Mouse (Mus musculus): ENCODE measurements at regions not wholly inside any gene's neighbourhood (a gene's known extent, or its start where the extent isn't known, plus 50 kb on each side); places are given as distances from the start of the nearest gene placed in this dataset.

- Histone ChIP-seq H3K4me3 (ENCODE audit: insufficient read depth in 1 of 2, low read depth in 2 of 2, low read length in 2 of 2) (no peak overlapping the region), H3K4me1 (replicated peaks; ENCODE audit: control insufficient read depth in 2 of 2, insufficient read depth in 2 of 2, low read length in 1 of 2) (no peaks in the 10 kb centered on the region), H3K4me2 (ENCODE audit: low read depth) (no peak overlapping the region), H3K27ac (no peak overlapping the region), H3K9ac (replicated peaks) (no peak overlapping the region), H3K27me3 (ENCODE audit: control insufficient read depth, insufficient read depth, low read length) (no peaks in the 10 kb centered on the region), H3K36me3 (replicated peaks; ENCODE audit: control insufficient read depth, insufficient read depth, low read depth) (no peaks in the 10 kb centered on the region), H3K9me3 (ENCODE audit: control insufficient read depth, low read length) (no peaks in the 10 kb centered on the region)
- DNase-seq (ENCODE audit: low read depth in 3 of 3, low spot score in 3 of 3) = no peak
- no peak for ATAC-seq (ENCODE audit: insufficient read depth)
- TF ChIP-seq EP300 (IDR thresholded peaks at IDR 0.05; ENCODE audit: low read depth) (no peak), CTCF (IDR thresholded peaks at IDR 0.05; ENCODE audit: low read depth) (0 out of 2 replicates have a peak, but pooled peaks have one; percentile 15)
- WGBS (ENCODE audit: insufficient replicate concordance) = 27% methylated on average over 13 of the region's 13 CpGs
Measured at GRCm38 (mm10) chr2:160421216-160421911, 54.5 kb upstream of the Mafb start.

- Histone ChIP-seq H3K9me3 (ENCODE audit: control insufficient read depth, low read length) (no peaks in the 10 kb centered on the region), H3K4me1 (replicated peaks; ENCODE audit: control insufficient read depth in 2 of 2, insufficient read depth in 2 of 2, low read length in 1 of 2) (no peaks in the 10 kb centered on the region), H3K4me3 (ENCODE audit: insufficient read depth in 1 of 2, low read depth in 2 of 2, low read length in 2 of 2) (no peak overlapping the region), H3K27ac (no peak overlapping the region), H3K4me2 (ENCODE audit: low read depth) (no peak overlapping the region), H3K9ac (replicated peaks) (no peak overlapping the region), H3K36me3 (replicated peaks; ENCODE audit: control insufficient read depth, insufficient read depth, low read depth) (no peaks in the 10 kb centered on the region), H3K27me3 (ENCODE audit: control insufficient read depth, insufficient read depth, low read length) (no peaks in the 10 kb centered on the region)
- WGBS (ENCODE audit: insufficient replicate concordance) = 37% methylated on average over 7 of the region's 7 CpGs
- TF ChIP-seq CTCF (IDR thresholded peaks at IDR 0.05; ENCODE audit: low read depth) (no peak), EP300 (IDR thresholded peaks at IDR 0.05; ENCODE audit: low read depth) (no peak)
- ATAC-seq (ENCODE audit: insufficient read depth) = no peak
- DNase-seq (ENCODE audit: low read depth in 3 of 3, low spot score in 3 of 3) = no peak
Measured at GRCm38 (mm10) chr2:160424491-160424890, 57.6 kb upstream of the Mafb start.

GRCm38 (mm10) chr2:160427431-160427830 lies 60.6 kb upstream of the Mafb start:
- H3K4me2 ChIP-seq (ENCODE audit: low read depth) = no peak overlapping the region
- no peak overlapping the region for H3K27ac ChIP-seq
- H3K27me3 ChIP-seq (ENCODE audit: control insufficient read depth, insufficient read depth, low read length) = no peaks in the 10 kb centered on the region
- no peak overlapping the region for H3K9ac ChIP-seq (replicated peaks)
- WGBS (ENCODE audit: insufficient replicate concordance) = 53% methylated on average over 10 of the region's 10 CpGs
- no peaks in the 10 kb centered on the region for H3K4me1 ChIP-seq (replicated peaks; ENCODE audit: control insufficient read depth in 2 of 2, insufficient read depth in 2 of 2, low read length in 1 of 2)
- no peak overlapping the region for H3K4me3 ChIP-seq (ENCODE audit: insufficient read depth in 1 of 2, low read depth in 2 of 2, low read length in 2 of 2)
- H3K36me3 ChIP-seq (replicated peaks; ENCODE audit: control insufficient read depth, insufficient read depth, low read depth) = no peaks in the 10 kb centered on the region
- no peak for ATAC-seq (ENCODE audit: insufficient read depth)
- DNase-seq (ENCODE audit: low read depth in 3 of 3, low spot score in 3 of 3) = no peak
- TF ChIP-seq EP300 (IDR thresholded peaks at IDR 0.05; ENCODE audit: low read depth) (no peak), CTCF (IDR thresholded peaks at IDR 0.05; ENCODE audit: low read depth) (no peak)
- H3K9me3 ChIP-seq (ENCODE audit: control insufficient read depth, low read length) = no peaks in the 10 kb centered on the region

GRCm38 (mm10) chr2:160433252-160433651 lies 66.4 kb upstream of the Mafb start:
- H3K9ac ChIP-seq (replicated peaks) = no peak overlapping the region
- no peaks in the 10 kb centered on the region for H3K4me1 ChIP-seq (replicated peaks; ENCODE audit: control insufficient read depth in 2 of 2, insufficient read depth in 2 of 2, low read length in 1 of 2)
- H3K9me3 ChIP-seq (ENCODE audit: control insufficient read depth, low read length) = no peaks in the 10 kb centered on the region

GRCm38 (mm10) chr2:160434701-160435100 lies 67.8 kb upstream of the Mafb start:
- no peaks in the 10 kb centered on the region for H3K27me3 ChIP-seq (ENCODE audit: control insufficient read depth, insufficient read depth, low read length)
- H3K4me2 ChIP-seq (ENCODE audit: low read depth) = no peak overlapping the region
- H3K4me3 ChIP-seq (ENCODE audit: insufficient read depth in 1 of 2, low read depth in 2 of 2, low read length in 2 of 2) = no peak overlapping the region
- no peak overlapping the region for H3K27ac ChIP-seq
- no peak for TF ChIP-seq CTCF (IDR thresholded peaks at IDR 0.05; ENCODE audit: low read depth)
- no peak for TF ChIP-seq EP300 (IDR thresholded peaks at IDR 0.05; ENCODE audit: low read depth)
- no peaks in the 10 kb centered on the region for H3K36me3 ChIP-seq (replicated peaks; ENCODE audit: control insufficient read depth, insufficient read depth, low read depth)
- H3K9ac ChIP-seq (replicated peaks) = no peak overlapping the region
- no peaks in the 10 kb centered on the region for H3K4me1 ChIP-seq (replicated peaks; ENCODE audit: control insufficient read depth in 2 of 2, insufficient read depth in 2 of 2, low read length in 1 of 2)
- H3K9me3 ChIP-seq (ENCODE audit: control insufficient read depth, low read length) = no peaks in the 10 kb centered on the region
- no peak for ATAC-seq (ENCODE audit: insufficient read depth)
- WGBS (ENCODE audit: insufficient replicate concordance) = 45% methylated on average over 5 of the region's 5 CpGs
- no peak for DNase-seq (ENCODE audit: low read depth in 3 of 3, low spot score in 3 of 3)

More at GRCm38 (mm10) chr2:160433252-160433651, 66.4 kb upstream of the Mafb start:
- no peaks in the 10 kb centered on the region for H3K36me3 ChIP-seq (replicated peaks; ENCODE audit: control insufficient read depth, insufficient read depth, low read depth)
- H3K4me3 ChIP-seq (ENCODE audit: insufficient read depth in 1 of 2, low read depth in 2 of 2, low read length in 2 of 2) = no peak overlapping the region
- no peak for TF ChIP-seq CTCF (IDR thresholded peaks at IDR 0.05; ENCODE audit: low read depth)
- TF ChIP-seq EP300 (IDR thresholded peaks at IDR 0.05; ENCODE audit: low read depth) = no peak
- ATAC-seq (ENCODE audit: insufficient read depth) = no peak
- 47% methylated on average over 10 of the region's 10 CpGs for WGBS (ENCODE audit: insufficient replicate concordance)
- no peaks in the 10 kb centered on the region for H3K27me3 ChIP-seq (ENCODE audit: control insufficient read depth, insufficient read depth, low read length)
- no peak overlapping the region for H3K27ac ChIP-seq
- no peak for DNase-seq (ENCODE audit: low read depth in 3 of 3, low spot score in 3 of 3)
- no peak overlapping the region for H3K4me2 ChIP-seq (ENCODE audit: low read depth)

Measured in liver, embryonic 14.5 days (tissue).